Mouse (Mus musculus) thymus, adult 2 months (tissue): ENCODE measurements around the gene Rufy4.

ENCODE experiments used
- CTCF ChIP-seq: fragments of 200-500 bp; IDR thresholded peaks from 2 replicates; pipeline ENCODE4 v1.5.1; 2012; ENCODE audit warnings: mild to moderate bottlenecking, control low read depth, low read length, moderate library complexity, borderline replicate concordance; ENCODE audit not compliant: control insufficient read depth, poor library complexity, insufficient read depth; ENCODE audit errors: extremely low read depth
- POLR2A ChIP-seq: fragments of 200-500 bp; IDR thresholded peaks from 2 replicates; pipeline ENCODE4 v1.6.1; 2012; ENCODE audit warnings: mild to moderate bottlenecking, low read length, control low read depth, moderate library complexity; ENCODE audit not compliant: control insufficient read depth, poor library complexity, insufficient read depth; ENCODE audit errors: extremely low read depth

DNA sequence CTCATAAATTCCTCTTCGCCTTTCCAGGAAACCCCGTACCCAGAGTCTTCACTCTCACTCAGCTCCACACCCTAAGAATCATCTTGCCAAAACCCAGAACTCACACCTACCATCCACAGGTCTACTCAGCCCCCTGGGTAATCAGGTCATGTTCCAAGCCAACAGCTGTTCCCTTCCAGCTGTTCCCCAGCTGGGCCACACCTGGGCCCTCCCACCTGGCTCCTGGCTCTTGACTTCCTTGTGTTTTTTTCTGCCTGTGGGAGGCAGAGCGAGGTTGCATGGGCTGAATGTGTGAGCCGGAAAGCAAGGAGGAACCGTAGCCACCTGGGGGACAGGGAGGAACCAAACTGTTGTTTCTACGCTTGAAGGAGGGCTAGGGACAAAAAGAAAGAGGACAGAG lies 19.1 kb upstream of the Rufy4 start:
- TF ChIP-seq CTCF: no peak
- TF ChIP-seq POLR2A: no peak
